Mouse (Mus musculus) testis, adult 2 months (tissue): Measurements from ENCODE around the gene Rab34.

ENCODE experiments used
- CTCF ChIP-seq: fragments of 200-500 bp; IDR thresholded peaks from 2 replicates; pipeline ENCODE4 v1.5.1; 2012; ENCODE audit warnings: low read depth, mild to moderate bottlenecking, inconsistent platforms, low read length, moderate library complexity; ENCODE audit not compliant: control insufficient read depth, insufficient read depth, insufficient replicate concordance
- POLR2A ChIP-seq: fragments of 200-500 bp; IDR thresholded peaks from 2 replicates; pipeline ENCODE4 v1.6.1; 2012; ENCODE audit warnings: low read depth, mild to moderate bottlenecking, inconsistent platforms, low read length, moderate library complexity; ENCODE audit not compliant: control insufficient read depth

DNA sequence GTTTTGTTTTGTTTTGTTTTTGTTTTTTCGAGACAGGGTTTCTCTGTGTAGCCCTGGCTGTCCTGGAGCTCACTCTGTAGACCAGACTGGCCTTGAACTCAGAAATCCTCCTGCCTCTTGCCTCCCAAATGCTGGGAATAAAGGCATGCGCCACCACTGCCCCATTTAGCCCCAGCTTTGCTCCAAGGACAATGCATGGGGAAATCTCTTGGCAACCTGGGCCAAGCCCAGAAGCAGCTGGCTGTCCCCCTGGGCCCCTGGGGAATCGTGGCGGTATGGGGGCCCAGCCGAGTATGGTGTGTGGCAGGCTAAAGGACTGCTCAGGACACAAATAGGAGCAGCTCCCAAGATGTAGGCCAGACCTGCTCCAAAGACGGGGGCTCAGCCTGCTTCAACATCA, 16.1 kb downstream of the Rab34 start:
- TF ChIP-seq CTCF (no peak), POLR2A (no peak)
